Mouse (Mus musculus) gastrocnemius, postnatal 10 days (tissue): ENCODE results near the gene Rad9b. TPM values are rescaled to one million over a fixed set of nuclear protein-coding genes. Genes with fewer than 3 reads are reported as not detected.

Source experiments
- DNase-seq: peaks from one replicate; pipeline ENCODE4 v3.0.0; 2021; ENCODE audit warnings: mixed read lengths
- total RNA-seq, 2 experiments: library from RNA; stranded (reverse); gene quantifications; 2 replicates each; pipeline ENCODE4 v1.2.3; 2021

Rad9b gene
- total RNA-seq, 2 experiments from 2014 or later: 1.8 to 2.0 TPM

- DNase-seq: peak; percentile 96
Observed at GRCm38 (mm10) chr5:122284183-122285028, 69.6 kb downstream of the Rad9b start, which contains the start of gene Pptc7. Gene Pptc7, plus strand, starts transcription at chr5:122284365.

GRCm38 (mm10) chr5:122283828-122284182 is 70.2 kb downstream of the Rad9b start:
- DNase-seq: no peak

- peak; percentile 39 for DNase-seq
Observed at GRCm38 (mm10) chr5:122280827-122281462, 73.1 kb downstream of the Rad9b start.

GRCm38 (mm10) chr5:122280422-122280826 is 73.6 kb downstream of the Rad9b start:
- DNase-seq: no peak

GRCm38 (mm10) chr5:122279799-122280421 is 74.1 kb downstream of the Rad9b start:
- DNase-seq: no peak

GRCm38 (mm10) chr5:122278946-122279345 is 75.1 kb downstream of the Rad9b start:
- DNase-seq: no peak

GRCm38 (mm10) chr5:122274785-122275184 is 79.2 kb downstream of the Rad9b start:
- DNase-seq: no peak

Other genes starting within 250 kb of the Rad9b start
- not detected for gene Ccdc63, start 213.4 kb downstream of the Rad9b start, total RNA-seq
- 100 to 1,000 TPM; 144 to 156 TPM for gene Ppp1cc, start 196.0 kb downstream of the Rad9b start, total RNA-seq
- 1 to 10 TPM; 4.0 to 4.3 TPM for gene Hvcn1, start 147.4 kb downstream of the Rad9b start, total RNA-seq
- gene Tctn1, start 89.8 kb downstream of the Rad9b start, total RNA-seq: 1 to 10 TPM; 2.8 to 6.3 TPM
- 10 to 100 TPM; 30.0 to 36.1 TPM for gene Pptc7, start 69.9 kb downstream of the Rad9b start, total RNA-seq
- 10 to 100 TPM; 60.3 to 72.5 TPM for gene Vps29, start 136 bp upstream of the Rad9b start, total RNA-seq
- 10 to 100 TPM; 23.1 to 24.4 TPM for gene Gpn3, start 17.6 kb upstream of the Rad9b start, total RNA-seq
- gene Fam216a, start 18.1 kb upstream of the Rad9b start, total RNA-seq: 10 to 100 TPM in 1 of 2 experiments, 1 to 10 TPM in 1; 9.7 to 11.5 TPM
- gene Arpc3, start 37.6 kb upstream of the Rad9b start, total RNA-seq: 10 to 100 TPM; 75.9 to 89.9 TPM
- gene Anapc7, start 67.5 kb upstream of the Rad9b start, total RNA-seq: 10 to 100 TPM; 21.5 to 25.4 TPM
- 100 to 1,000 TPM; 156 to 181 TPM for gene Atp2a2, start 148.0 kb upstream of the Rad9b start, total RNA-seq